Mouse (Mus musculus) liver, adult 2 months (tissue): ENCODE results near the gene Hist2h3c2. TPM values are rescaled to one million over a fixed set of nuclear protein-coding genes. Genes with fewer than 3 reads are reported as not detected.

Experiments
- DNase-seq: peaks from one replicate; pipeline ENCODE4 v3.0.0-alpha.2; 2011; ENCODE audit warnings: low read depth, low spot score; ENCODE audit errors: extremely low read depth
- H3K27ac ChIP-seq: fragments of 200-500 bp; replicated peaks from 2 replicates; pipeline ENCODE4 v1.5.1; 2012; ENCODE audit warnings: low read depth, mild to moderate bottlenecking, control low read depth, inconsistent platforms, low read length; ENCODE audit not compliant: insufficient read depth
- H3K27me3 ChIP-seq: fragments of 200-500 bp; 2 replicates; pipeline ENCODE4 v1.6.1; 2012; ENCODE audit warnings: mild to moderate bottlenecking, moderate library complexity, low read length, inconsistent platforms; ENCODE audit not compliant: control insufficient read depth, insufficient read depth
- H3K36me3 ChIP-seq: fragments of 200-500 bp; 2 replicates; pipeline ENCODE4 v1.6.1; 2012; ENCODE audit warnings: low read length, inconsistent platforms; ENCODE audit not compliant: control insufficient read depth, insufficient read depth
- H3K4me1 ChIP-seq: fragments of 200-500 bp; 2 replicates; pipeline ENCODE4 v1.6.1; 2011; ENCODE audit warnings: low read length; ENCODE audit not compliant: control insufficient read depth, insufficient read depth
- H3K4me3 ChIP-seq: fragments of 200-500 bp; 2 replicates; pipeline ENCODE4 v1.5.1; 2011; ENCODE audit warnings: low read depth, mild to moderate bottlenecking, control low read depth, low read length, moderate library complexity; ENCODE audit not compliant: insufficient read depth
- H3K79me2 ChIP-seq: fragments of 200-500 bp; 2 replicates; pipeline ENCODE4 v1.6.1; 2012; ENCODE audit warnings: inconsistent platforms, mild to moderate bottlenecking, low read length, moderate library complexity; ENCODE audit not compliant: control insufficient read depth, insufficient read depth
- H3K9ac ChIP-seq: fragments of 200-500 bp; 2 replicates; pipeline ENCODE4 v1.6.1; 2012; ENCODE audit warnings: low read depth, mild to moderate bottlenecking, control low read depth, inconsistent platforms, low read length
- CTCF ChIP-seq: fragments of 200-500 bp; IDR thresholded peaks from 2 replicates; pipeline ENCODE4 v1.5.1; 2011; ENCODE audit warnings: low read depth, low read length, control low read depth
- POLR2A ChIP-seq: fragments of 200-500 bp; IDR thresholded peaks from 2 replicates; pipeline ENCODE4 v1.6.1; 2011; ENCODE audit warnings: low read length, control low read depth; ENCODE audit not compliant: insufficient read depth; ENCODE audit errors: extremely low read depth
- WGBS: fragments of 180-500 bp; shearing (Covaris S2); methylation state at CpG from one replicate; pipeline ENCODE4 v1.1.7; 2018; 5-methylcytosine and 5-hydroxymethylcytosine counted together
- polyA plus RNA-seq: library from polyadenylated mRNA; depleted of rRNA; stranded (reverse); fragments of >200 nt; gene quantifications from 2 replicates; pipeline ENCODE4 v1.2.3, GENCODE M21; 2012
- total RNA-seq: library from RNA; depleted of rRNA; stranded (reverse); fragments of >200 nt; gene quantifications from 2 replicates; pipeline ENCODE4 v1.2.3, GENCODE M21; 2014

The Hist2h3c2 gene
- total and polyA plus RNA-seq, 2 experiments = 3.5 to 8.6 TPM

DNA sequence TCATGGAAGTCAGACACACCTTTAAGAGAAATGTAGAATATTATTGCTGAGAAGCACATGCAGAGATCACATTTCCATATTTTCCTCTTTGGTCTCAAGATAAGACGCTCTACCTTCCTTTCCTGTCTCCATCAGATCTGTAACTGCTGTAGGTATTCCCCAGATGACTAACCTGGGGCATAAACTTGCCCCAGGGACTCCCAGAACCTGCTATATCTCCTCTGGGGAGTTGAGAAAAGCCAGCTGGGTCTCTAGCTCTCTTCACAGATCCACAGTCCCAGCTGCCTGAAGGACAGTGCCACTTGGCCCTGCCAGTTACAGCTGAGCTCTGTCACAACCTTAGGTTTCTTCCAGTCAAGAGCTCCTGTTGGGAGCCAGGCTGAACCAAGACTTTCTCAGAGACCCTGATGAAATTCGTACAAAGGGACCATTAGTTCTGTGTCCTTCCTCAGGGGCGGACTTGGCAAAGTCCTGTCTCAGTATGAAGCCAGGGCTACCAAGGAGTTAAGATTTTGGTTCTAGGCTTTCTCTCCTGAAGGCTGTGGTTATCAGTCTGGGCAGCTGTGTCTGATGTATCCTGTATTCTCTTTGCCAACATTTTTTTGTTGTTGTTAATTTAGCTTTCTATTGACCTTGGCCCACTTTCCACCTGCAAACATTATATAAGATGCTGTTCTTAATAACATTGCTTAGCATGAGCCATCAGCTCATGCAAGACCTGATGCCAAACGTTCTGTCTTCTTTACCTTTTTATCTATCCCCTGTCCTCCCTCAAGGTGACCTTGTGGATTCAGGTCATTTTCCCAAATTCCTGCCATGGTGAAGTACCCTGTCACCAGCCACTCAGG lies 7.8 kb downstream of the Hist2h3c2 start:
- WGBS = 76% methylated on average over 4 of the region's 4 CpGs
- Histone ChIP-seq H3K27ac (no peak overlapping the region), H3K36me3 (no peaks in the 10 kb centered on the region), H3K79me2 (no peaks in the 10 kb centered on the region), H3K4me1 (no peaks in the 10 kb centered on the region), H3K27me3 (no peaks in the 10 kb centered on the region), H3K4me3 (no peak overlapping the region), H3K9ac (no peak overlapping the region)
- no peak for TF ChIP-seq POLR2A
- TF ChIP-seq CTCF = no peak
- no peak for DNase-seq

DNA sequence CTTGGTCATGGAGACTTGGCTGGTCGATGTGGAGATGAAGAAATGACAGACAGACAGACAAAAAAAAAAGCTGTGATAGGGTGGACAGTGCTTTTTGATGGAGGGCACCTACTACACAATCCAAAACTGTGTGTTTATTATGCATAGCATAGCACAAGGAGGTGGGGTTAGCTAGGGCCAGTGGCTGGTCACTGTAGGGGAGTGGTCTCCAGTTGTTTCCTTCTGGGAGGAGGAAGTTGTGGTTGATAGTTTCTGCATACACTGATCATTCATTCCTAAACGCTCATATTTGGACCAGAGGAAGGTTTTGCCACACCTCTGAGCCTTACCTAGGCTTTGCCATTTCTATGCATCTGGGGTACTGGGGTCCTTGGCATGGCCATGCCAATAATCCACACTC lies 8.5 kb downstream of the Hist2h3c2 start:
- H3K9ac ChIP-seq = no peak overlapping the region
- 78% methylated on average over 2 of the region's 2 CpGs for WGBS
- no peak overlapping the region for H3K4me3 ChIP-seq
- DNase-seq = no peak
- no peak overlapping the region for H3K27ac ChIP-seq
- no peaks in the 10 kb centered on the region for H3K27me3 ChIP-seq
- H3K79me2 ChIP-seq = no peaks in the 10 kb centered on the region
- H3K36me3 ChIP-seq = no peaks in the 10 kb centered on the region
- H3K4me1 ChIP-seq = no peaks in the 10 kb centered on the region
- TF ChIP-seq POLR2A = no peak
- no peak for TF ChIP-seq CTCF

DNA sequence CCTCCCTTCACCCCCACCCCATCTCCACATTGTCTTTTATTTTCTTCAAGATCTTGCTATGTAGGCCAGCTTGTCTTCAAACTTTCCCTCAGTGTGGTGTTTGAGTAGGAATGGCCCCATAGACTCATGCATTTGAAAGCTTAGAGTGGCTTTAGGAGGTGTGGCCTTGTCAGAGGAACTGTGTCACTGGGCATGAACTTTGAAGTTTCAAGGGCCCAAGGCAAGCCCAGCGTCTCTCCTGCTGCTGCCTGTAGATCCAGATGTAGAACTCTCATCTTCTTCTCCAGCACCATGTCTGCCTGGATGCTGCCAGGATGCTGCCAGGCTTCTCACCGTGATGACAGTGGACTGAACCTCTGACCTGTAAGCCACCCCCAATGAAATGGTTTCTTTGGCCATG lies 10.1 kb downstream of the Hist2h3c2 start:
- Histone ChIP-seq H3K9ac (no peak overlapping the region), H3K79me2 (no peaks in the 10 kb centered on the region), H3K27me3 (no peaks in the 10 kb centered on the region), H3K36me3 (no peaks in the 10 kb centered on the region), H3K4me1 (no peaks in the 10 kb centered on the region), H3K4me3 (no peak overlapping the region), H3K27ac (no peak overlapping the region)
- 74% methylated on average over 2 of the region's 2 CpGs for WGBS
- DNase-seq = no peak
- TF ChIP-seq CTCF = no peak
- no peak for TF ChIP-seq POLR2A

DNA sequence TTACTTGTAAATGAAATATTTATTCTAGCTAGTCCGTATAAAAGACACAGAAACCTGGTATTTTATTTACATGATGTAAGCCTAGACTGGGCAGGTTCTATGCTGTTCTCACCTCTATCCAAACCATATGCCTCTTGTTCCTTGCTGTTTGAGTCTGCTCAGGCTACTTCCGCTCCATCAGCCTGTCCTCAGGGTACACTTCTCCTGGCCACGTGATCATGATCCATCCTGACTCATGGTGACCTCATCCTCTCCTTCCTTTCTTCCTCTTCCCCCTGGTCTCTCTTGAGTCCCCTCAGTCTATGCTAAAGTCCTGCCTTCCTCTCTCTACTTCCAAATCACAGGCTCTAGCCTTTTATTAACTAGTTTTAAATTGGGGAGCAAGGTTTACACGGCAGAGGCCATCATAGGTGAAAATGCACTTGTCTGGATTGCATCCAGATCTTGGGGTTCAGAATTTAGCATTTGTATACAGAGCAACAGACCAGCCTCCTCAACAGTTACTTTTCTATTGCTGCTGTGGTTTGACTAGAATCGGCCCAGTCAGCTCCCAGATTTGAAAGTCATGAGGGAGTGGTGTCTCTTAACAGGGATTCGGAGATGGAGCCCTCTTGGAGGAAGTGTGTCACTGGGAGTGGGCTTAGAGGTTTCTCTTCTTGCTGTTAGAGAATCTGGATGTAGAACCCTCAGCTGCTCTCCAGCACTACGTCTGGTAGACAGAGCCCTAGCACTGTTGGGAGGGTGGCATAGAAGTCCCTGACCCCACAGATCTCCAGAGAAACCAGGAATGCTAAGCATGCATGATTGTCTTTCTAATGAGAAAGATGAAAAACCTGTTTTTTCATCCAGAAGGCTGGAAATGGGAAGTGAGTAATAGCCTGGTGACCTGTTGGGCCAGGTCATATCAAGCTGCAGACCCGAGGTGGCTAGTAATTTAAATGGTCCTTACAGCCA lies 12.0 kb downstream of the Hist2h3c2 start:
- no peaks in the 10 kb centered on the region for H3K27me3 ChIP-seq
- H3K9ac ChIP-seq = no peak overlapping the region
- H3K4me1 ChIP-seq = peaks cover 3% of the 10 kb centered on the region; the same call in 1 of the 2 replicates
- DNase-seq = no peak
- WGBS = 74% methylated on average over 8 of the region's 8 CpGs
- H3K36me3 ChIP-seq = no peaks in the 10 kb centered on the region
- H3K79me2 ChIP-seq = no peaks in the 10 kb centered on the region
- H3K27ac ChIP-seq = no peak overlapping the region
- H3K4me3 ChIP-seq = no peak overlapping the region
- TF ChIP-seq POLR2A (no peak), CTCF (no peak)

DNA sequence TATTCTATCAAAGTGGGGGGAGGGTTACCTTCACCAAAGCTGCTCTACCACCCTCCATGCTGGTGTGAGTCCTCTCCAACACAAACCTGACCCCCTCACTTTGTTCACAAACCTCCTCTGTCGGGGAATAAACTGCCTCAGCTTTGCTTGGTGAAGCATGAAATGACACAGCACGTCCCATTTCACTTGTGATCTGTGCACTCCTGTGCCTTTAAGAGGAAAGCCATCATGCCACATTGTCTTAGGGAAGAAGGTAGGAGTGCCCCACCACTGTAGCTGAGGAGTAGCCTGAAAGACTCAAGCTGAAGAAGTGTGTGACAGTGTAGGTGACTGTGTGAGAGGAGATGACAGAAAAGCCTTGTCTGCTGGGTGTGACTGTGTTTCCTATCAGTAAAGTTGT lies 13.5 kb downstream of the Hist2h3c2 start:
- 76% methylated on average over 2 of the region's 2 CpGs for WGBS

More for the DNA sequence above, 13.5 kb downstream of the Hist2h3c2 start:
- no peaks in the 10 kb centered on the region for H3K79me2 ChIP-seq
- peaks cover 6% of the 10 kb centered on the region; the same call in 1 of the 2 replicates for H3K4me1 ChIP-seq
- no peak for DNase-seq
- H3K4me3 ChIP-seq = no peak overlapping the region
- TF ChIP-seq POLR2A (no peak), CTCF (no peak)
- no peaks in the 10 kb centered on the region for H3K27me3 ChIP-seq
- H3K36me3 ChIP-seq = no peaks in the 10 kb centered on the region
- no peak overlapping the region for H3K9ac ChIP-seq
- no peak overlapping the region for H3K27ac ChIP-seq
